8 mouse cellular contexts compared by ENCODE assay signal in the genomic region with DNA sequence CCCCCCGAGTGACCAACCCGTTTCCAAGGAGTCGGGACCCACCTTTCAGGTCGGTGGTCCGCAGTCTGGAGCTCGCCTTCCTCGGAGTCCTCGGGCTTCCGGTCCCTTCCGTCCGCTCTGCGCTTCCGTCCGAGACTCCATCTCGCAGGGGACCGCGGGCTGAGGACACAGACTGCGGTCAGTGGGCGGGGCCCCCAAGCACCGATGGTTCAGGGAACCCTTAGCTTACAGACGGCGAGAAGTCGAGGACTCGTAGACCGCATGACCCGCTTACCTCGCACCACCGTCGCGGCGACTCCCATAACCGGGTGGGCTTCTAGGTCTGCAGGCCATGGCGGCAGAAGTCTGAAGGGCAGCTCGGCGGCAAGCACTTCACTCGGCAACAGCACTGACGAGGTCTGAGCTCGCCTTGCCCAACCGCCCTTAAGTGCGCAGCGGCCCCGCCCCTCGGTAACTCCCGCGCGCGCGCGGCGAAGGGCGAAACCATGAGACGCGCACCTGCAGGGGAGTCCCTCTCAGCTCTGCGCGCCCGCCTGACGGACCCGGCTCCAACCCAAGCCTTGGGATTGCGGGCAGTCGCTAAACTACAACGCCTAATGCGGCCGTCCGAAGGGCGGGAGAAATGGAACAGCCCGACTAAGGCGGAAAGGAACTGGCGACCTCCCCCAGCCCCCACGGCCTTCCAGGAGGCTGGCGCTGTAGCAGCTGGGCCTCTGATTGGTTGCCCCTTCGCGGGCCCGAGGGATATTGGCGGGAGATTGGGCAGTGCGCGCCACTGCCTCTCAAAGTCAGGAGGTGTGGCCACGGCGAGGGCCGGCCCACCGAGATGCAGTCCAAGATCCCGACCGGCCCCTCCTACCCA. TPM values are rescaled to one million over a fixed set of nuclear protein-coding genes. Genes with fewer than 3 reads are reported as not detected.
A peak's percentile ranks its signal among the peaks of the same experiment; 100 is the strongest.
DNase-seq lines count a peak whose midpoint lies in the region; ATAC-seq and TF ChIP-seq lines count a peak whose summit lies in the region.

TSS of gene Slbp (minus strand) at position 654 of the 862 bp plus-strand sequence.

- H3K9me3 ChIP-seq in ES-E14 (ENCODE audit: control insufficient read depth, insufficient read depth, low read depth, low read length): no peaks in the 10 kb centered on the region
- H3K9me3 ChIP-seq in forebrain, embryonic 16.5 days (ENCODE audit: control insufficient read depth, low read length): no peaks in the 10 kb centered on the region
- no peaks in the 10 kb centered on the region for H3K9me3 ChIP-seq in lung, embryonic 14.5 days (ENCODE audit: low read depth, low read length)

- H3K4me3 ChIP-seq in ES-E14 (ENCODE audit: insufficient read depth in 1 of 2, low read depth in 1 of 2, low read length in 2 of 2, poor library complexity in 1 of 2, severe bottlenecking in 1 of 2): peak within 1 kb of the TSS; percentile 80 to 95
- peak within 1 kb of the TSS; percentile 93 for H3K4me3 ChIP-seq in forebrain, embryonic 16.5 days (replicated peaks; ENCODE audit: low read length)
- peak within 1 kb of the TSS; percentile 95 for H3K4me3 ChIP-seq in layer of hippocampus, adult 2 months
- H3K4me3 ChIP-seq in lung, embryonic 14.5 days (ENCODE audit: low read depth, low read length): peak within 1 kb of the TSS; percentile 77
- H3K4me3 ChIP-seq in olfactory bulb, adult 2 months (ENCODE audit: insufficient read depth, low read depth, low read length): peak within 1 kb of the TSS; percentile 80
- peak within 1 kb of the TSS; percentile 90 for H3K4me3 ChIP-seq in thymus, adult 2 months (ENCODE audit: control insufficient read depth, insufficient read depth, low read length)

- H3K27me3 ChIP-seq in forebrain, embryonic 16.5 days (replicated peaks; ENCODE audit: control insufficient read depth, insufficient read depth, low read length): no peaks in the 10 kb centered on the region
- H3K27me3 ChIP-seq in lung, embryonic 14.5 days (ENCODE audit: insufficient read depth, low read length): no peaks in the 10 kb centered on the region
- H3K27me3 ChIP-seq in thymus, adult 2 months (ENCODE audit: control insufficient read depth, insufficient read depth, low read length): no peaks in the 10 kb centered on the region

- DNase-seq in ES-E14 (ENCODE audit: low read depth, low spot score): peak; percentile 95
- peak; percentile 97 for DNase-seq in cerebellum, adult 11-12 months
- DNase-seq in heart, postnatal 36 days: peak; percentile 95 to 99
- peak; percentile 93 to 96 for DNase-seq in layer of hippocampus, adult 2 months (ENCODE audit: low spot score in 2 of 2)
- DNase-seq in lung, embryonic 14.5 days: peak; percentile 99
- peak; percentile 92 for DNase-seq in thymus, adult 2 months

- H3K36me3 ChIP-seq in ES-E14 (ENCODE audit: control insufficient read depth, insufficient read depth, low read length, poor library complexity, severe bottlenecking): peaks cover 14% of the 10 kb centered on the region
- 0 out of 2 replicates have a peak, but pooled peaks cover 3% of the 10 kb centered on the region for H3K36me3 ChIP-seq in forebrain, embryonic 16.5 days (ENCODE audit: control insufficient read depth, insufficient read depth)
- H3K36me3 ChIP-seq in lung, embryonic 14.5 days (ENCODE audit: insufficient read depth): peaks cover 58% of the 10 kb centered on the region
- peaks cover 11% of the 10 kb centered on the region for H3K36me3 ChIP-seq in thymus, adult 2 months (ENCODE audit: control insufficient read depth, insufficient read depth, low read length)

- intact Hi-C loops in heart, postnatal 36 days (cut with DNase I): loop anchor here (5.0 to 10.0 kb wide), 3 partner anchors 170 to 533 kb away; partner anchors contain the start of genes Mxd4, Nelfa and Nsd2

- peak within 1 kb of the TSS; percentile 95 for H3K9ac ChIP-seq in ES-E14 (ENCODE audit: insufficient read depth, low read depth, low read length, poor library complexity, severe bottlenecking)
- peak within 1 kb of the TSS; percentile 63 for H3K9ac ChIP-seq in forebrain, embryonic 16.5 days (replicated peaks; ENCODE audit: low read depth, low read length)
- peak within 1 kb of the TSS; percentile 79 for H3K9ac ChIP-seq in lung, embryonic 14.5 days

- no peaks in the 10 kb centered on the region; a peak in 1 of 4 replicates for H3K4me1 ChIP-seq in ES-E14 (ENCODE audit: control insufficient read depth in 2 of 2, insufficient read depth in 2 of 2, low read length in 2 of 2, poor library complexity in 1 of 2)
- peaks cover 36% of the 10 kb centered on the region for H3K4me1 ChIP-seq in forebrain, embryonic 16.5 days (replicated peaks; ENCODE audit: control insufficient read depth, insufficient read depth, low read length)
- H3K4me1 ChIP-seq in lung, embryonic 14.5 days (ENCODE audit: insufficient read depth): peaks cover 15% of the 10 kb centered on the region
- H3K4me1 ChIP-seq in olfactory bulb, adult 2 months (ENCODE audit: control insufficient read depth, insufficient read depth, low read length): peaks cover 13% of the 10 kb centered on the region; the same call in 1 of the 2 replicates
- H3K4me1 ChIP-seq in thymus, adult 2 months (replicated peaks; ENCODE audit: control insufficient read depth, insufficient read depth, low read length): peaks cover 9% of the 10 kb centered on the region

- peak; percentile 92; the same call in 1 of the 2 replicates for TF ChIP-seq POLR2A in olfactory bulb, adult 2 months (IDR thresholded peaks at IDR 0.05; ENCODE audit: insufficient read depth, low read depth, low read length)
- TF ChIP-seq POLR2A in thymus, adult 2 months (IDR thresholded peaks at IDR 0.05; ENCODE audit: control insufficient read depth, extremely low read depth, insufficient read depth, low read length, poor library complexity): peak; percentile 91

- no peak for TF ChIP-seq CTCF in layer of hippocampus, adult 2 months (conservative IDR thresholded peaks at IDR 0.05)
- TF ChIP-seq CTCF in lung, embryonic 14.5 days (IDR thresholded peaks at IDR 0.05; ENCODE audit: low read depth): no peak
- no peak for TF ChIP-seq CTCF in olfactory bulb, adult 2 months (IDR thresholded peaks at IDR 0.05; ENCODE audit: insufficient read depth, low read depth, low read length)
- TF ChIP-seq CTCF in thymus, adult 2 months (IDR thresholded peaks at IDR 0.05; ENCODE audit: borderline replicate concordance, control insufficient read depth, extremely low read depth, insufficient read depth, low read length, poor library complexity): 0 out of 2 replicates have a peak, but pooled peaks have one; percentile 10

- in situ Hi-C loops in ES-E14 (cut with MboI; ENCODE audit: low sequenced_read_pairs in 2 of 2, unreplicated experiment in 2 of 2): no loop called here

- peak within 1 kb of the TSS; percentile 75 for H3K4me2 ChIP-seq in forebrain, embryonic 16.5 days (ENCODE audit: low read length)
- peak within 1 kb of the TSS; percentile 72 for H3K4me2 ChIP-seq in lung, embryonic 14.5 days

- WGBS in forebrain, embryonic 16.5 days: under 1% methylated on average over 82 of the region's 82 CpGs
- under 1% methylated on average over 82 of the region's 82 CpGs for WGBS in lung, embryonic 14.5 days
- under 1% methylated on average over 82 of the region's 82 CpGs for WGBS in olfactory bulb, adult 2 months
- under 1% methylated on average over 82 of the region's 82 CpGs for WGBS in thymus, adult 2 months

- H3K27ac ChIP-seq in ES-E14 (ENCODE audit: insufficient read depth, low read depth, low read length, poor library complexity, severe bottlenecking): peak within 1 kb of the TSS; percentile 84
- peak within 1 kb of the TSS; percentile 94 for H3K27ac ChIP-seq in forebrain, embryonic 16.5 days (ENCODE audit: low read length)
- H3K27ac ChIP-seq in layer of hippocampus, adult 2 months: peak within 1 kb of the TSS; percentile 100
- H3K27ac ChIP-seq in lung, embryonic 14.5 days (ENCODE audit: low read depth): peak within 1 kb of the TSS; percentile 96
- H3K27ac ChIP-seq in olfactory bulb, adult 2 months (ENCODE audit: insufficient read depth, low read depth, low read length): peak within 1 kb of the TSS; percentile 95
- H3K27ac ChIP-seq in thymus, adult 2 months (ENCODE audit: control insufficient read depth, insufficient read depth, low read length): peak within 1 kb of the TSS; percentile 44

- ATAC-seq in forebrain, embryonic 16.5 days: peak; percentile 97
- ATAC-seq in lung, embryonic 14.5 days (ENCODE audit: insufficient read depth): peak; percentile 96

TF ChIP-seq in ES-E14, 5 proteins besides CTCF, POLR2A, EP300 and RAD21:
- TF ChIP-seq HCFC1 (IDR thresholded peaks at IDR 0.05; ENCODE audit: borderline replicate concordance, insufficient read depth, low read length) (peak; percentile 76; the same call in 1 of the 2 replicates), ZNF384 (IDR thresholded peaks at IDR 0.05; ENCODE audit: low read depth, low read length) (no peak)

RNA-seq across cellular contexts. Expression of gene Slbp, which starts in this region (rescaled TPM):
- total RNA-seq in ES-E14 (2012; rRNA removed): 98.6 and 123 TPM in 2 replicates
- 126 and 130 TPM in 2 replicates for polyA plus RNA-seq in forebrain, embryonic 16.5 days (2015; fragmentation: Nextera tagmentation; extraction: Ambion mirVana)
- total RNA-seq in heart, postnatal 36 days (2021): 10 to 100 TPM; 13.1 to 13.7 TPM
- total RNA-seq in layer of hippocampus, adult 2 months (2021): 10 to 100 TPM; 20.5 to 21.5 TPM
- polyA plus RNA-seq in lung, embryonic 14.5 days (2014; fragmentation: Nextera tagmentation; extraction: Ambion mirVana): 265 and 275 TPM in 2 replicates
- not detected in 2 replicates for polyA plus RNA-seq in olfactory bulb, adult 2 months (2012; ENCODE audit: insufficient read depth, insufficient read length, low replicate concordance, missing spikeins)
- polyA plus RNA-seq in thymus, adult 2 months (2012; rRNA removed): 87.4 and 132 TPM in 2 replicates

Comparison
In these comparisons a context has a peak if more than half of its experiments do, and no peak if none do; other contexts are left out.
1. Peak in every context shown above with its lines: DNase-seq, ATAC-seq, H3K4me3 ChIP-seq and H3K27ac ChIP-seq.
2. H3K27ac ChIP-seq: peak in every context shown above with its lines; median percentile 100 in layer of hippocampus, adult 2 months; 96 in lung, embryonic 14.5 days; 95 in olfactory bulb, adult 2 months; 94 in forebrain, embryonic 16.5 days; 84 in ES-E14; 44 in thymus, adult 2 months.